Mouse (Mus musculus): Measurements from ENCODE around the gene Nkx1-2. TPM values are rescaled to one million over a fixed set of nuclear protein-coding genes. Genes with fewer than 3 reads are reported as not detected.

Gene Nkx1-2
- polyA plus RNA-seq, 1 experiment from 2014 or later = not detected

- WGBS = under 1% methylated on average over 60 of the region's 60 CpGs
- Histone ChIP-seq H3K27me3 (ENCODE audit: low read depth, poor library complexity, severe bottlenecking) (peaks cover 91% of the 10 kb centered on the region), H3K27ac (no peak overlapping the region), H3K4me3 (peak overlapping the region; percentile 56), H3K9me3 (replicated peaks) (no peaks in the 10 kb centered on the region), H3K36me3 (no peaks in the 10 kb centered on the region), H3K4me1 (peaks cover 42% of the 10 kb centered on the region)
- DNase-seq (ENCODE audit: low spot score) = peak; percentile 66
Observed at GRCm38 (mm10) chr7:132597251-132598041, 2.0 kb downstream of the Nkx1-2 start.

GRCm38 (mm10) chr7:132596557-132597250 is 2.7 kb downstream of the Nkx1-2 start:
- WGBS = 8% methylated on average over 26 of the region's 26 CpGs

GRCm38 (mm10) chr7:132595787-132596186 is 3.6 kb downstream of the Nkx1-2 start:
- Histone ChIP-seq H3K36me3 (no peaks in the 10 kb centered on the region), H3K9me3 (replicated peaks) (no peaks in the 10 kb centered on the region), H3K27me3 (ENCODE audit: low read depth, poor library complexity, severe bottlenecking) (peaks cover 80% of the 10 kb centered on the region), H3K4me3 (no peak overlapping the region), H3K27ac (no peak overlapping the region), H3K4me1 (peaks cover 39% of the 10 kb centered on the region)
- DNase-seq (ENCODE audit: low spot score) = no peak
- WGBS = 88% methylated on average over 3 of the region's 3 CpGs

More at GRCm38 (mm10) chr7:132596557-132597250, 2.7 kb downstream of the Nkx1-2 start:
- H3K36me3 ChIP-seq = no peaks in the 10 kb centered on the region
- H3K27ac ChIP-seq = no peak overlapping the region
- H3K27me3 ChIP-seq (ENCODE audit: low read depth, poor library complexity, severe bottlenecking) = peaks cover 83% of the 10 kb centered on the region
- no peaks in the 10 kb centered on the region for H3K9me3 ChIP-seq (replicated peaks)
- H3K4me3 ChIP-seq = peak overlapping the region; percentile 56
- H3K4me1 ChIP-seq = peaks cover 42% of the 10 kb centered on the region
- no peak for DNase-seq (ENCODE audit: low spot score)

- Histone ChIP-seq H3K27ac (no peak overlapping the region), H3K36me3 (no peaks in the 10 kb centered on the region), H3K4me3 (no peak overlapping the region), H3K4me1 (peaks cover 25% of the 10 kb centered on the region), H3K9me3 (replicated peaks) (no peaks in the 10 kb centered on the region), H3K27me3 (ENCODE audit: low read depth, poor library complexity, severe bottlenecking) (peaks cover 65% of the 10 kb centered on the region)
- 92% methylated on average over 2 of the region's 2 CpGs for WGBS
- no peak for DNase-seq (ENCODE audit: low spot score)
Observed at GRCm38 (mm10) chr7:132594325-132594724, 5.1 kb downstream of the Nkx1-2 start.

- no peaks in the 10 kb centered on the region for H3K9me3 ChIP-seq (replicated peaks)
- H3K27me3 ChIP-seq (ENCODE audit: low read depth, poor library complexity, severe bottlenecking) = peaks cover 60% of the 10 kb centered on the region
- WGBS = 70% methylated on average over 2 of the region's 2 CpGs
- H3K36me3 ChIP-seq = no peaks in the 10 kb centered on the region
- no peak overlapping the region for H3K27ac ChIP-seq
- H3K4me1 ChIP-seq = peaks cover 20% of the 10 kb centered on the region
- no peak for DNase-seq (ENCODE audit: low spot score)
- H3K4me3 ChIP-seq = no peak overlapping the region
Observed at GRCm38 (mm10) chr7:132593762-132594161, 5.7 kb downstream of the Nkx1-2 start.

- Histone ChIP-seq H3K9me3 (replicated peaks) (no peaks in the 10 kb centered on the region), H3K27me3 (ENCODE audit: low read depth, poor library complexity, severe bottlenecking) (peaks cover 18% of the 10 kb centered on the region), H3K27ac (no peak overlapping the region), H3K4me3 (no peak overlapping the region), H3K4me1 (no peaks in the 10 kb centered on the region), H3K36me3 (no peaks in the 10 kb centered on the region)
- 63% methylated on average over 5 of the region's 5 CpGs for WGBS
- no peak for DNase-seq (ENCODE audit: low spot score)
Observed at GRCm38 (mm10) chr7:132589610-132590009, 9.8 kb downstream of the Nkx1-2 start.

GRCm38 (mm10) chr7:132587167-132587566 is 12.3 kb downstream of the Nkx1-2 start:
- H3K9me3 ChIP-seq (replicated peaks) = no peaks in the 10 kb centered on the region
- 62% methylated on average over 5 of the region's 5 CpGs for WGBS
- no peaks in the 10 kb centered on the region for H3K4me1 ChIP-seq
- H3K36me3 ChIP-seq = no peaks in the 10 kb centered on the region
- no peak for DNase-seq (ENCODE audit: low spot score)
- H3K27ac ChIP-seq = no peak overlapping the region
- H3K4me3 ChIP-seq = no peak overlapping the region
- 0 out of 2 replicates have a peak, but pooled peaks cover 6% of the 10 kb centered on the region for H3K27me3 ChIP-seq (ENCODE audit: low read depth, poor library complexity, severe bottlenecking)

GRCm38 (mm10) chr7:132585695-132586491 is 13.5 kb downstream of the Nkx1-2 start:
- Histone ChIP-seq H3K4me1 (no peaks in the 10 kb centered on the region), H3K27me3 (ENCODE audit: low read depth, poor library complexity, severe bottlenecking) (0 out of 2 replicates have a peak, but pooled peaks cover under 1% of the 10 kb centered on the region), H3K36me3 (no peaks in the 10 kb centered on the region), H3K4me3 (no peak overlapping the region), H3K27ac (no peak overlapping the region), H3K9me3 (replicated peaks) (no peaks in the 10 kb centered on the region)
- no peak for DNase-seq (ENCODE audit: low spot score)
- WGBS = 77% methylated on average over 3 of the region's 3 CpGs

- Histone ChIP-seq H3K27me3 (ENCODE audit: low read depth, poor library complexity, severe bottlenecking) (peaks cover 21% of the 10 kb centered on the region), H3K9me3 (replicated peaks) (no peaks in the 10 kb centered on the region), H3K4me3 (no peak overlapping the region), H3K4me1 (peaks cover 4% of the 10 kb centered on the region), H3K36me3 (no peaks in the 10 kb centered on the region), H3K27ac (no peak overlapping the region)
- WGBS = 94% methylated on average over 2 of the region's 2 CpGs
- DNase-seq (ENCODE audit: low spot score) = no peak
Observed at GRCm38 (mm10) chr7:132581441-132581840, 18.0 kb downstream of the Nkx1-2 start.

GRCm38 (mm10) chr7:132580511-132580910 is 18.9 kb downstream of the Nkx1-2 start:
- Histone ChIP-seq H3K27me3 (ENCODE audit: low read depth, poor library complexity, severe bottlenecking) (peaks cover 21% of the 10 kb centered on the region), H3K4me1 (peaks cover 8% of the 10 kb centered on the region), H3K27ac (no peak overlapping the region), H3K9me3 (replicated peaks) (no peaks in the 10 kb centered on the region), H3K36me3 (no peaks in the 10 kb centered on the region), H3K4me3 (no peak overlapping the region)
- DNase-seq (ENCODE audit: low spot score) = no peak
- 80% methylated on average over 6 of the region's 6 CpGs for WGBS

- DNase-seq (ENCODE audit: low spot score) = no peak
- Histone ChIP-seq H3K36me3 (no peaks in the 10 kb centered on the region), H3K4me1 (peaks cover 21% of the 10 kb centered on the region), H3K27ac (peak overlapping the region; percentile 95; the same call in 1 of the 2 replicates), H3K9me3 (replicated peaks) (no peaks in the 10 kb centered on the region), H3K4me3 (peak overlapping the region; percentile 84), H3K27me3 (ENCODE audit: low read depth, poor library complexity, severe bottlenecking) (peaks cover 21% of the 10 kb centered on the region)
- WGBS = 61% methylated on average over 4 of the region's 4 CpGs
Observed at GRCm38 (mm10) chr7:132576891-132577290, 22.5 kb downstream of the Nkx1-2 start.

- peak within 1 kb of the TSS; percentile 84 for H3K4me3 ChIP-seq
- no peaks in the 10 kb centered on the region for H3K36me3 ChIP-seq
- no peaks in the 10 kb centered on the region for H3K9me3 ChIP-seq (replicated peaks)
- H3K4me1 ChIP-seq = peaks cover 21% of the 10 kb centered on the region
- WGBS = under 1% methylated on average over 49 of the region's 49 CpGs
- DNase-seq (ENCODE audit: low spot score) = peak; percentile 96
- peaks cover 21% of the 10 kb centered on the region for H3K27me3 ChIP-seq (ENCODE audit: low read depth, poor library complexity, severe bottlenecking)
- H3K27ac ChIP-seq = peak within 1 kb of the TSS; percentile 95
Observed at GRCm38 (mm10) chr7:132576116-132576650, 23.3 kb downstream of the Nkx1-2 start, which contains the start of gene Oat. Oat (minus strand) TSS chr7:132576398.

Measured in limb, embryonic 10.5 days (tissue).